Mouse (Mus musculus): ENCODE data around the gene Psmb8. TPM values are rescaled to one million over a fixed set of nuclear protein-coding genes. Genes with fewer than 3 reads are reported as not detected.

Psmb8 gene
- polyA plus RNA-seq, 1 experiment: 260 TPM

DNA sequence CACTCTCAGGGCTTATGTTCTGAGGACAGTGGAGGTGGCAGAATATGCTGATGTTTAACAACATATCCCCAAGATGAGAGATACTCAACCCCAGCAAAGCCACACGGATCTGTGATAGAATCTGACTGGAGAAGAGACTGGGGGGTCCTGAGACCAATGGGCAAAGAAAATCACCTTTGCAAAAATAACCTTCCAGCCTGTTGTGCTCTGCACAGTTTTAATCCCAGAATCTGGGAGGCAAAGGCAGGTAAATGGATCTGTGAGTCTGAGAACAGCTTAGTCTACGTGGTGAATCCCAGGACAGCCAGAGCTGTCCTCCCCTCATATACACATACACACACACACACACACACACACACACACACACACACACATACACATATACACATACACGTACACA is 51.8 kb downstream of the Psmb8 start:
- 53% methylated on average over 3 of the region's 3 CpGs for WGBS
- TF ChIP-seq POLR2A (IDR thresholded peaks at IDR 0.05; ENCODE audit: low read depth, low read length) (no peak), CTCF (IDR thresholded peaks at IDR 0.05; ENCODE audit: extremely low read depth, insufficient read depth, insufficient read length, insufficient replicate concordance) (no peak)
- H3K27me3 ChIP-seq (ENCODE audit: control insufficient read depth, insufficient read depth, low read length): no peaks in the 10 kb centered on the region
- peaks cover 4% of the 10 kb centered on the region; the same call in 1 of the 2 replicates for H3K4me1 ChIP-seq (ENCODE audit: control insufficient read depth, insufficient read depth, insufficient read length)
- no peak overlapping the region for H3K4me3 ChIP-seq (ENCODE audit: extremely low read depth, insufficient read depth, insufficient read length)
- peak overlapping the region; percentile 28; the same call in 1 of the 2 replicates for H3K27ac ChIP-seq (ENCODE audit: insufficient read depth, low read length)
- no peak for DNase-seq (ENCODE audit: low read depth in 1 of 2, low spot score in 2 of 2)
- peaks cover 5% of the 10 kb centered on the region; the same call in 1 of the 2 replicates for H3K36me3 ChIP-seq (ENCODE audit: control insufficient read depth, insufficient read depth, low read length)

DNA sequence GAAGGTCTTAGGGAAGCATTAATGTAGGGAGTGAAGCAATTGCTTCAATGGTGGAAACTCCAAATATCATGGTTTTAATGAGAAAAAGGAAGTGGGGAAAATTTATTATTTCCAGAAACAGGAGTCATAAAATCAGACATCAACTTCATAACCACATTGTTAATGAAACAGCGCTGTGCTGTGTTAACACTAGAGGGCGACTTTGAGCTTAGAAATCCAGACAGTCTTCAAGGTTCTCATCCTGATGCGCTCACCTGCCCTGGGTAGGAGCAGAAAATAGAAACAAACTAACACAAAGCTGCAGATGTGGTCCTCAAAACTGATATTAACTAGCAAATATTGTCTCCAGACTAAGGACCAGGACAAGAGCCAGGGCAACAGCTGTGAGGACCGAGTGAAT is 52.4 kb downstream of the Psmb8 start:
- H3K4me3 ChIP-seq (ENCODE audit: extremely low read depth, insufficient read depth, insufficient read length): no peak overlapping the region
- peak; percentile 58 to 70 for DNase-seq (ENCODE audit: low read depth in 1 of 2, low spot score in 2 of 2)
- H3K27ac ChIP-seq (ENCODE audit: insufficient read depth, low read length): peak overlapping the region; percentile 28; the same call in 1 of the 2 replicates
- peaks cover 3% of the 10 kb centered on the region; the same call in 1 of the 2 replicates for H3K36me3 ChIP-seq (ENCODE audit: control insufficient read depth, insufficient read depth, low read length)
- TF ChIP-seq POLR2A (IDR thresholded peaks at IDR 0.05; ENCODE audit: low read depth, low read length) (no peak), CTCF (IDR thresholded peaks at IDR 0.05; ENCODE audit: extremely low read depth, insufficient read depth, insufficient read length, insufficient replicate concordance) (peak; percentile 36; the same call in 1 of the 2 replicates)
- H3K27me3 ChIP-seq (ENCODE audit: control insufficient read depth, insufficient read depth, low read length): no peaks in the 10 kb centered on the region
- 14% methylated on average over 4 of the region's 4 CpGs for WGBS
- H3K4me1 ChIP-seq (ENCODE audit: control insufficient read depth, insufficient read depth, insufficient read length): peaks cover 4% of the 10 kb centered on the region; the same call in 1 of the 2 replicates

Other genes starting within 250 kb of the Psmb8 start
- gene B3galt4, start 246.2 kb upstream of the Psmb8 start, polyA plus RNA-seq (2012; rRNA removed): 18.9 and 20.6 TPM in 2 replicates
- gene Vps52, start 241.9 kb upstream of the Psmb8 start, polyA plus RNA-seq (2012; rRNA removed): 58.0 and 73.2 TPM in 2 replicates
- 476 and 550 TPM in 2 replicates for gene Rps18, start 241.7 kb upstream of the Psmb8 start, polyA plus RNA-seq (2012; rRNA removed)
- 5,070 and 5,425 TPM in 2 replicates for gene H2-K1, start 197.4 kb upstream of the Psmb8 start, polyA plus RNA-seq (2012; rRNA removed)
- gene Ring1, start 173.0 kb upstream of the Psmb8 start, polyA plus RNA-seq (2012; rRNA removed): 52.0 and 61.3 TPM in 2 replicates
- gene H2-Ke6, start 169.7 kb upstream of the Psmb8 start, polyA plus RNA-seq (2012; rRNA removed): 122 and 202 TPM in 2 replicates
- 86.8 and 99.4 TPM in 2 replicates for gene Slc39a7, start 166.0 kb upstream of the Psmb8 start, polyA plus RNA-seq (2012; rRNA removed)
- 76.9 and 99.7 TPM in 2 replicates for gene Rxrb, start 165.9 kb upstream of the Psmb8 start, polyA plus RNA-seq (2012; rRNA removed)
- 4.7 and 6.4 TPM in 2 replicates for gene Col11a2, start 158.3 kb upstream of the Psmb8 start, polyA plus RNA-seq (2012; rRNA removed)
- 228 and 326 TPM in 2 replicates for gene H2-Oa, start 105.4 kb upstream of the Psmb8 start, polyA plus RNA-seq (2012; rRNA removed)
- 302 and 363 TPM in 2 replicates for gene H2-DMa, start 78.2 kb upstream of the Psmb8 start, polyA plus RNA-seq (2012; rRNA removed)
- gene Brd2, start 75.1 kb upstream of the Psmb8 start, polyA plus RNA-seq (2012; rRNA removed): 97.9 and 112 TPM in 2 replicates
- 456 and 587 TPM in 2 replicates for gene H2-DMb2, start 54.4 kb upstream of the Psmb8 start, polyA plus RNA-seq (2012; rRNA removed)
- 322 and 426 TPM in 2 replicates for gene H2-DMb1, start 44.6 kb upstream of the Psmb8 start, polyA plus RNA-seq (2012; rRNA removed)
- 144 and 178 TPM in 2 replicates for gene Tap1, start 10.2 kb upstream of the Psmb8 start, polyA plus RNA-seq (2012; rRNA removed)
- 159 and 225 TPM in 2 replicates for gene Psmb9, start 10.0 kb upstream of the Psmb8 start, polyA plus RNA-seq (2012; rRNA removed)
- 83.0 and 111 TPM in 2 replicates for gene Tap2, start 5.8 kb downstream of the Psmb8 start, polyA plus RNA-seq (2012; rRNA removed)
- gene H2-Ob, start 41.2 kb downstream of the Psmb8 start, polyA plus RNA-seq (2012; rRNA removed): 318 and 334 TPM in 2 replicates
- gene H2-Ab1, start 60.0 kb downstream of the Psmb8 start, polyA plus RNA-seq (2012; rRNA removed): 5,504 and 8,483 TPM in 2 replicates
- 1,846 and 1,869 TPM in 2 replicates for gene H2-Aa, start 90.1 kb downstream of the Psmb8 start, polyA plus RNA-seq (2012; rRNA removed)
- gene H2-Eb1, start 108.1 kb downstream of the Psmb8 start, polyA plus RNA-seq (2012; rRNA removed): 1,025 and 1,109 TPM in 2 replicates
- 11.4 and 13.5 TPM in 2 replicates for gene H2-Eb2, start 127.9 kb downstream of the Psmb8 start, polyA plus RNA-seq (2012; rRNA removed)
- gene Btnl2, start 157.1 kb downstream of the Psmb8 start, polyA plus RNA-seq (2012; rRNA removed): 4.1 and 4.4 TPM in 2 replicates
- 0.35 and 0.56 TPM in 2 replicates for gene Btnl1, start 179.4 kb downstream of the Psmb8 start, polyA plus RNA-seq (2012; rRNA removed)
- 1.1 and 1.8 TPM in 2 replicates for gene BC051142, start 201.1 kb downstream of the Psmb8 start, polyA plus RNA-seq (2012; rRNA removed)